Mouse (Mus musculus) megakaryocyte, embryonic 14.5 days (primary cell): ENCODE measurements around the gene Meis2.

Source experiments
- FLI1 ChIP-seq: IDR thresholded peaks from 2 replicates; pipeline ENCODE4 v1.6.1; 2012; ENCODE audit warnings: low read length, inconsistent platforms, mixed read lengths
- GATA1 ChIP-seq: IDR thresholded peaks from 3 replicates; pipeline ENCODE4 v1.6.1; 2012; ENCODE audit warnings: mixed read lengths, low read length, inconsistent platforms, borderline replicate concordance

DNA sequence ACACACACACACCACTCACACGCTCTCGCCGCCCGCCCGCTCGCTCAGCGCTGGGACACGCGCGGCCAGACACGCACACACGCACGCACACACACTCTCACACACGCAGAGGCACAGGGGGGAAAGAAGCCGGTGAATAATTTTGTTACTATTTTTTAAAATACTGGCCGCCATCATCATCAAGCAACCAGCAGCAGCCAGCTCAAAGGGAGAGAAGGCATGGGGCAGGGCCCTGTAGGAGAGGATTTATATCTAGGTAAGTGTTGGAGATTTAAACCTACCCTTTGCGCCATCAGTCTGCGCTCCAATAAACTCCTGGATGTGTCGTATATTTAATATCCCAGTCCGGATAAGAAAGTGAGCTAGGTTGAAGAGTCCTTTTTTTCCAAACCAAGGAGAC lies 1.1 kb downstream of the Meis2 start:
- TF ChIP-seq GATA1 (no peak), FLI1 (no peak)
